In genomic region chr10:128089842-128090241, GRCm38 (mm10) we compare ENCODE assay signal across 26 mouse cellular contexts. TPM values are rescaled to one million over a fixed set of nuclear protein-coding genes. Genes with fewer than 3 reads are reported as not detected.
DNase-seq lines count a peak whose midpoint lies in the region; ATAC-seq and TF ChIP-seq lines count a peak whose summit lies in the region.
"Had no signal": no experiment of that assay in that cellular context is flagged by ENCODE, and none has a peak within 500 bp of the region (broad histone marks: within the 10 kb centered on the region; RNA-seq: fewer than 3 reads in every experiment).

No protein-coding gene starts in this region.

- peak in 1 of 2 experiments; percentile 30; a peak in 1 of 4 replicates for TF ChIP-seq POLR2A in MEL (IDR thresholded peaks at IDR 0.05; ENCODE audit: control insufficient read depth in 1 of 2, insufficient read depth in 1 of 2, low read depth in 1 of 2, low read length in 2 of 2, poor library complexity in 1 of 2)

- TF ChIP-seq EP300 in MEL (IDR thresholded peaks at IDR 0.05; ENCODE audit: low read depth in 1 of 2, low read length in 2 of 2): peak in 1 of 2 experiments; percentile 5; a peak in 2 of 4 replicates

- H3K4me2 ChIP-seq in heart, embryonic 12.5 days: no peak overlapping the region
- no peak overlapping the region for H3K4me2 ChIP-seq in liver, embryonic 16.5 days (ENCODE audit: low read depth, low read length)
- H3K4me2 ChIP-seq: embryonic facial prominence, embryonic 13.5 days; forebrain, embryonic 15.5 days; midbrain, embryonic 15.5 days had no signal

- H3K9ac ChIP-seq in heart, embryonic 12.5 days: no peak overlapping the region
- H3K9ac ChIP-seq in MEL (ENCODE audit: control insufficient read depth, low read depth, low read length, poor library complexity, severe bottlenecking): no peak overlapping the region
- no peak overlapping the region for H3K9ac ChIP-seq in liver, embryonic 16.5 days (ENCODE audit: low read depth, low read length)
- H3K9ac ChIP-seq: embryonic facial prominence, embryonic 13.5 days; forebrain, embryonic 15.5 days; limb, embryonic 13.5 days; midbrain, embryonic 15.5 days had no signal

- peaks cover 63% of the 10 kb centered on the region for H3K4me1 ChIP-seq in heart, embryonic 12.5 days (replicated peaks)
- H3K4me1 ChIP-seq in MEL (ENCODE audit: control insufficient read depth in 1 of 2, insufficient read depth in 2 of 2, low read length in 2 of 2): peaks cover 14 to 25% of the 10 kb centered on the region in 2 experiments
- H3K4me1 ChIP-seq in liver, embryonic 16.5 days (ENCODE audit: control insufficient read depth, low read depth, low read length): peaks cover 43% of the 10 kb centered on the region

- 17% methylated on average over 5 of the region's 5 CpGs for WGBS in heart, embryonic 12.5 days
- WGBS in liver, embryonic 16.5 days (ENCODE audit: insufficient replicate concordance): 14% methylated on average over 5 of the region's 5 CpGs

- no peaks in the 10 kb centered on the region for H3K9me3 ChIP-seq in heart, embryonic 12.5 days (replicated peaks)
- no peaks in the 10 kb centered on the region for H3K9me3 ChIP-seq in MEL (replicated peaks; ENCODE audit: insufficient read depth, low read length)
- H3K9me3 ChIP-seq in liver, embryonic 16.5 days (replicated peaks; ENCODE audit: control insufficient read depth, low read length): no peaks in the 10 kb centered on the region
- H3K9me3 ChIP-seq: embryonic facial prominence, embryonic 13.5 days; forebrain, embryonic 10.5 days; forebrain, embryonic 15.5 days; limb, embryonic 13.5 days; midbrain, embryonic 15.5 days had no signal

- no peak for TF ChIP-seq CTCF in MEL (IDR thresholded peaks at IDR 0.05 in 2 of 3, conservative IDR thresholded peaks at IDR 0.05 in 1 of 3; ENCODE audit: control insufficient read depth in 1 of 3, insufficient read depth in 1 of 3, low read depth in 2 of 3, low read length in 3 of 3, poor library complexity in 1 of 3, severe bottlenecking in 1 of 3)

- H3K27ac ChIP-seq in heart, embryonic 12.5 days (ENCODE audit: poor library complexity, severe bottlenecking): no peak overlapping the region
- H3K27ac ChIP-seq in MEL (ENCODE audit: control insufficient read depth, low read depth, low read length): peak overlapping the region; percentile 25
- 0 out of 2 replicates have a peak overlapping the region, but pooled peaks have one; percentile 12 for H3K27ac ChIP-seq in liver, embryonic 16.5 days (ENCODE audit: low read length)
- H3K27ac ChIP-seq: embryonic facial prominence, embryonic 13.5 days; forebrain, embryonic 10.5 days; layer of hippocampus, adult 2 months; limb, embryonic 13.5 days; midbrain, embryonic 15.5 days had no signal

- peak; percentile 89 for DNase-seq in heart, adult 11 months
- DNase-seq in kidney, adult 9 months: peak; percentile 26
- DNase-seq in kidney, postnatal 4 days: no peak
- DNase-seq in MEL (ENCODE audit: low read depth, low spot score): peak; percentile 57
- DNase-seq in layer of hippocampus, adult 11-12 months (ENCODE audit: low spot score): no peak
- DNase-seq: adrenal gland, postnatal 14 days; cerebellum, adult 11 months; cerebellum, adult 9-11 months; gastrocnemius, postnatal 36 days; heart, postnatal 14 days; kidney, postnatal 14 days; lung, adult 2 months; lung, postnatal 10 days; spleen, adult 18-20 months; thymus, adult 2 months; thymus, postnatal 36 days had no signal

- H3K79me2 ChIP-seq in MEL (ENCODE audit: control insufficient read depth, insufficient read depth, low read length, poor library complexity): peaks cover 21% of the 10 kb centered on the region

- no peak overlapping the region for H3K4me3 ChIP-seq in heart, embryonic 12.5 days
- no peak overlapping the region for H3K4me3 ChIP-seq in MEL (ENCODE audit: control insufficient read depth in 1 of 2, insufficient read depth in 1 of 2, low read depth in 2 of 2, low read length in 2 of 2)
- H3K4me3 ChIP-seq in liver, embryonic 16.5 days (ENCODE audit: low read depth, low read length): no peak overlapping the region
- H3K4me3 ChIP-seq: forebrain, embryonic 15.5 days; layer of hippocampus, adult 2 months; limb, embryonic 13.5 days; midbrain, embryonic 15.5 days had no signal

- no peak for TF ChIP-seq RAD21 in MEL (IDR thresholded peaks at IDR 0.05; ENCODE audit: low read depth, low read length)

- no peaks in the 10 kb centered on the region for H3K27me3 ChIP-seq in heart, embryonic 12.5 days (replicated peaks)
- no peaks in the 10 kb centered on the region for H3K27me3 ChIP-seq in MEL (ENCODE audit: control insufficient read depth in 1 of 2, insufficient read depth in 2 of 2, low read length in 2 of 2)
- H3K27me3 ChIP-seq in liver, embryonic 16.5 days (ENCODE audit: control insufficient read depth, insufficient read depth, low read depth, low read length): no peaks in the 10 kb centered on the region
- H3K27me3 ChIP-seq: embryonic facial prominence, embryonic 13.5 days; forebrain, embryonic 15.5 days; limb, embryonic 13.5 days; midbrain, embryonic 15.5 days had no signal

- peaks cover 53% of the 10 kb centered on the region for H3K36me3 ChIP-seq in heart, embryonic 12.5 days
- peaks cover 42 to 56% of the 10 kb centered on the region in 2 experiments for H3K36me3 ChIP-seq in MEL (ENCODE audit: control insufficient read depth in 1 of 2, insufficient read depth in 2 of 2, low read length in 2 of 2)
- H3K36me3 ChIP-seq in liver, embryonic 16.5 days (ENCODE audit: control insufficient read depth, insufficient read depth): peaks cover 54% of the 10 kb centered on the region

- ATAC-seq in heart, embryonic 12.5 days (ENCODE audit: insufficient number of reproducible peaks, low FRiP score): no peak
- ATAC-seq in liver, embryonic 16.5 days (ENCODE audit: low read depth): no peak
- ATAC-seq: forebrain, embryonic 15.5 days; hindbrain, embryonic 16.5 days; intestine, postnatal 0 days; midbrain, embryonic 15.5 days had no signal

TF ChIP-seq in MEL, 35 proteins besides CTCF, POLR2A, EP300 and RAD21:
- TF ChIP-seq ETS1 (IDR thresholded peaks at IDR 0.05; ENCODE audit: low read depth, low read length) (0 out of 2 replicates have a peak, but pooled peaks have one; percentile 17), BHLHE40 (IDR thresholded peaks at IDR 0.05; ENCODE audit: borderline replicate concordance, low read depth, low read length) (peak; percentile 71; the same call in 1 of the 2 replicates), MXI1 (IDR thresholded peaks at IDR 0.05; ENCODE audit: low read depth, low read length) (0 out of 2 replicates have a peak, but pooled peaks have one; percentile 21), GATA1 (IDR thresholded peaks at IDR 0.05; ENCODE audit: low read depth, low read length) (peak; percentile 19; the same call in 1 of the 2 replicates), MAZ (IDR thresholded peaks at IDR 0.05; ENCODE audit: low read depth, low read length) (no peak), JUND (IDR thresholded peaks at IDR 0.05; ENCODE audit: low read depth, low read length) (no peak), TCF12 (IDR thresholded peaks at IDR 0.05; ENCODE audit: low read depth, low read length) (peak; percentile 31; the same call in 1 of the 2 replicates), TAL1 (IDR thresholded peaks at IDR 0.05; ENCODE audit: low read length) (peak; percentile 54), ZKSCAN1 (IDR thresholded peaks at IDR 0.05; ENCODE audit: low read depth, low read length) (no peak), ZMIZ1 (IDR thresholded peaks at IDR 0.05; ENCODE audit: low read depth, low read length) (no peak; the same call in 1 of the 2 replicates), NRF1 (IDR thresholded peaks at IDR 0.05; ENCODE audit: insufficient read depth, low read depth, low read length, poor library complexity, severe bottlenecking) (no peak)

RNA-seq across cellular contexts. Expression of gene Baz2a, which starts 1.5 kb away (rescaled TPM):
- polyA plus RNA-seq in heart, embryonic 12.5 days (2016; fragmentation: Nextera tagmentation; extraction: Ambion mirVana): 11.3 and 12.2 TPM in 2 replicates
- 5.5 and 8.2 TPM in 2 replicates for total RNA-seq in MEL (2012; rRNA removed)
- polyA plus RNA-seq in MEL (2012; ENCODE audit: insufficient read depth in 1 of 2, insufficient read length in 2 of 2, low read depth in 1 of 2, low replicate concordance in 2 of 2, missing spikeins in 1 of 2): 10 to 100 TPM; 33.8 to 46.0 TPM
- 5.4 and 6.0 TPM in 2 replicates for polyA plus RNA-seq in liver, embryonic 16.5 days (2015; fragmentation: Nextera tagmentation; extraction: Ambion mirVana)

RNA-seq across cellular contexts. Expression of gene Atp5b, which starts 6.8 kb away (rescaled TPM):
- 4,835 and 4,880 TPM in 2 replicates for polyA plus RNA-seq in heart, embryonic 12.5 days (2016; fragmentation: Nextera tagmentation; extraction: Ambion mirVana)
- total RNA-seq in MEL (2012; rRNA removed): 2,164 and 2,193 TPM in 2 replicates
- 1,000 to 10,000 TPM in 1 of 2 experiments, 100 to 1,000 TPM in 1; 545 to 2,318 TPM for polyA plus RNA-seq in MEL (2012; ENCODE audit: insufficient read depth in 1 of 2, insufficient read length in 2 of 2, low read depth in 1 of 2, low replicate concordance in 2 of 2, missing spikeins in 1 of 2)
- 1,845 and 1,875 TPM in 2 replicates for polyA plus RNA-seq in liver, embryonic 16.5 days (2015; fragmentation: Nextera tagmentation; extraction: Ambion mirVana)

RNA-seq across cellular contexts. Expression of gene Ptges3, which starts 31.1 kb away (rescaled TPM):
- polyA plus RNA-seq in heart, embryonic 12.5 days (2016; fragmentation: Nextera tagmentation; extraction: Ambion mirVana): 363 and 375 TPM in 2 replicates
- total RNA-seq in MEL (2012; rRNA removed): 233 and 240 TPM in 2 replicates
- polyA plus RNA-seq in MEL (2012; ENCODE audit: insufficient read depth in 1 of 2, insufficient read length in 2 of 2, low read depth in 1 of 2, low replicate concordance in 2 of 2, missing spikeins in 1 of 2): 100 to 1,000 TPM; 216 to 627 TPM
- polyA plus RNA-seq in liver, embryonic 16.5 days (2015; fragmentation: Nextera tagmentation; extraction: Ambion mirVana): 171 and 201 TPM in 2 replicates

RNA-seq across cellular contexts. Expression of gene Naca, which starts 54.5 kb away (rescaled TPM):
- 573 and 577 TPM in 2 replicates for polyA plus RNA-seq in heart, embryonic 12.5 days (2016; fragmentation: Nextera tagmentation; extraction: Ambion mirVana)
- 1,577 and 1,612 TPM in 2 replicates for total RNA-seq in MEL (2012; rRNA removed)
- polyA plus RNA-seq in MEL (2012; ENCODE audit: insufficient read depth in 1 of 2, insufficient read length in 2 of 2, low read depth in 1 of 2, low replicate concordance in 2 of 2, missing spikeins in 1 of 2): 1,000 to 10,000 TPM in 1 of 2 experiments, 100 to 1,000 TPM in 1; 202 to 1,039 TPM
- polyA plus RNA-seq in liver, embryonic 16.5 days (2015; fragmentation: Nextera tagmentation; extraction: Ambion mirVana): 301 and 339 TPM in 2 replicates

Comparison
In these comparisons a context has a peak if more than half of its experiments do, and no peak if none do; other contexts are left out.
1. DNase-seq: peak in heart, adult 11 months (single experiment), kidney, adult 9 months (single experiment) and MEL (single experiment); none in kidney, postnatal 4 days (0 of 2) and layer of hippocampus, adult 11-12 months (single experiment).